Mouse (Mus musculus) heart, embryonic 14.5 days (tissue): ENCODE measurements around the gene Sap25. TPM values are rescaled to one million over a fixed set of nuclear protein-coding genes. Genes with fewer than 3 reads are reported as not detected.
A peak's percentile ranks its signal among the peaks of the same experiment; 100 is the strongest.

Source experiments
- ATAC-seq: fragments of 200-750 bp; cut with Nextera tagmentation; 2 replicates; pipeline ENCODE4 v1.8.0; 2017; ENCODE audit warnings: low read depth, moderate TSS enrichment; ENCODE audit not compliant: insufficient number of reproducible peaks, insufficient read depth, low FRiP score
- H3K27ac ChIP-seq, 2 experiments: fragments of 200-500 bp in 1 of 2; fragments of 300-500 bp in 1 of 2; sonication (generic) in 1 of 2; replicated peaks in 1 of 2; 2 replicates each; pipeline ENCODE4 v1.5.1; 2012 to 2014; ENCODE audit warnings: low read depth in 2 of 2, low read length in 2 of 2, control low read depth in 1 of 2, mild to moderate bottlenecking in 1 of 2, mixed read lengths in 1 of 2; ENCODE audit not compliant: control insufficient read depth in 1 of 2, insufficient read depth in 1 of 2
- H3K27me3 ChIP-seq: fragments of 300-500 bp; sonication (generic); 2 replicates; pipeline ENCODE4 v1.6.1; 2014; ENCODE audit warnings: mild to moderate bottlenecking, low read length, control low read depth; ENCODE audit not compliant: control insufficient read depth, insufficient read depth
- H3K36me3 ChIP-seq: fragments of 300-500 bp; sonication (generic); 2 replicates; pipeline ENCODE4 v1.6.1; 2014; ENCODE audit warnings: mild to moderate bottlenecking, control low read depth, low read length, mixed read lengths; ENCODE audit not compliant: control insufficient read depth, insufficient read depth
- H3K4me1 ChIP-seq, 2 experiments: fragments of 200-500 bp in 1 of 2; fragments of 300-500 bp in 1 of 2; sonication (generic) in 1 of 2; 2 replicates each; pipeline ENCODE4 v1.6.1; 2012 to 2014; ENCODE audit warnings: low read length in 2 of 2, control low read depth in 1 of 2, mixed read lengths in 1 of 2; ENCODE audit not compliant: control insufficient read depth in 2 of 2, insufficient read depth in 2 of 2
- H3K4me2 ChIP-seq: fragments of 300-500 bp; sonication (generic); 2 replicates; pipeline ENCODE4 v1.6.1; 2014; ENCODE audit warnings: mild to moderate bottlenecking, low read length
- H3K4me3 ChIP-seq, 2 experiments: fragments of 200-500 bp in 1 of 2; fragments of 300-500 bp in 1 of 2; sonication (generic) in 1 of 2; 2 replicates each; pipeline ENCODE4 v1.5.1; 2012 to 2014; ENCODE audit warnings: low read length in 2 of 2, mild to moderate bottlenecking in 2 of 2, control low read depth in 1 of 2, low read depth in 1 of 2, moderate library complexity in 1 of 2; ENCODE audit not compliant: control insufficient read depth in 1 of 2, insufficient read depth in 1 of 2
- H3K9ac ChIP-seq: fragments of 300-500 bp; sonication (generic); 2 replicates; pipeline ENCODE4 v1.6.1; 2014; ENCODE audit warnings: mild to moderate bottlenecking, low read length
- H3K9me3 ChIP-seq: fragments of 300-500 bp; sonication (generic); 2 replicates; pipeline ENCODE4 v1.6.1; 2016; ENCODE audit warnings: low read length, control low read depth; ENCODE audit not compliant: control insufficient read depth
- WGBS: fragments of 180-500 bp; shearing (Covaris S2); extraction: QIAGEN DNeasy Blood & Tissue Kit; methylation state at CpG from one replicate; pipeline ENCODE4 v1.1.7; 2014; 5-methylcytosine and 5-hydroxymethylcytosine counted together
- polyA plus RNA-seq: library from polyadenylated mRNA; unstranded; fragments of >200 nt; fragmentation: Nextera tagmentation; extraction: Ambion mirVana; gene quantifications from 2 replicates; pipeline ENCODE4 v1.2.1, GENCODE M21; 2014

Gene Sap25
- polyA plus RNA-seq, 1 experiment from 2014 or later = 4.3 TPM

GRCm38 (mm10) chr5:137678736-137679135, 37.6 kb downstream of the Sap25 start:
- WGBS = 79% methylated on average over 3 of the region's 3 CpGs
- no peak for ATAC-seq

GRCm38 (mm10) chr5:137679726-137680125, 38.6 kb downstream of the Sap25 start:
- Histone ChIP-seq H3K4me2 (no peak overlapping the region), H3K36me3 (0 out of 2 replicates have a peak, but pooled peaks cover 9% of the 10 kb centered on the region), H3K27ac (no peak overlapping the region), H3K4me1 (peaks cover 4 to 11% of the 10 kb centered on the region in 2 experiments), H3K4me3 (no peak overlapping the region), H3K9me3 (no peaks in the 10 kb centered on the region), H3K9ac (no peak overlapping the region), H3K27me3 (no peaks in the 10 kb centered on the region)
- ATAC-seq = no peak
- 88% methylated on average over 4 of the region's 4 CpGs for WGBS

More at GRCm38 (mm10) chr5:137678736-137679135, 37.6 kb downstream of the Sap25 start:
- 0 out of 2 replicates have a peak, but pooled peaks cover 9% of the 10 kb centered on the region for H3K36me3 ChIP-seq
- no peak overlapping the region for H3K4me2 ChIP-seq
- no peak overlapping the region for H3K4me3 ChIP-seq
- no peaks in the 10 kb centered on the region for H3K9me3 ChIP-seq
- H3K9ac ChIP-seq = no peak overlapping the region
- no peaks in the 10 kb centered on the region for H3K27me3 ChIP-seq
- H3K4me1 ChIP-seq = peaks cover 4 to 10% of the 10 kb centered on the region in 2 experiments
- no peak overlapping the region for H3K27ac ChIP-seq

GRCm38 (mm10) chr5:137682526-137682925, 41.4 kb downstream of the Sap25 start:
- H3K4me3 ChIP-seq = no peak overlapping the region

GRCm38 (mm10) chr5:137683388-137684293, 42.5 kb downstream of the Sap25 start:
- Histone ChIP-seq H3K9me3 (no peaks in the 10 kb centered on the region), H3K4me1 (peaks cover 4 to 11% of the 10 kb centered on the region in 2 experiments), H3K27ac (peak overlapping the region in 1 of 2 experiments; percentile 70; a peak in 2 of 4 replicates), H3K4me2 (peak overlapping the region; percentile 95), H3K36me3 (no peaks in the 10 kb centered on the region), H3K9ac (peak overlapping the region; percentile 77), H3K27me3 (no peaks in the 10 kb centered on the region), H3K4me3 (peak overlapping the region; percentile 71 to 76)
- ATAC-seq = no peak
- 9% methylated on average over 28 of the region's 28 CpGs for WGBS

More at GRCm38 (mm10) chr5:137682526-137682925, 41.4 kb downstream of the Sap25 start:
- Histone ChIP-seq H3K9me3 (no peaks in the 10 kb centered on the region), H3K4me1 (peaks cover 4 to 11% of the 10 kb centered on the region in 2 experiments), H3K4me2 (peak overlapping the region; percentile 95; the same call in 1 of the 2 replicates), H3K9ac (no peak overlapping the region; the same call in 1 of the 2 replicates), H3K27ac (no peak overlapping the region), H3K27me3 (no peaks in the 10 kb centered on the region), H3K36me3 (0 out of 2 replicates have a peak, but pooled peaks cover 2% of the 10 kb centered on the region)
- 91% methylated on average over 6 of the region's 6 CpGs for WGBS
- ATAC-seq = no peak

- no peaks in the 10 kb centered on the region for H3K27me3 ChIP-seq
- peak; percentile 98 for ATAC-seq
- H3K9ac ChIP-seq = peak within 1 kb of the TSS; percentile 77
- WGBS = under 1% methylated on average over 62 of the region's 62 CpGs
- H3K4me2 ChIP-seq = peak within 1 kb of the TSS; percentile 95
- no peaks in the 10 kb centered on the region for H3K36me3 ChIP-seq
- H3K4me3 ChIP-seq = peak within 1 kb of the TSS; percentile 71 to 76
- peak within 1 kb of the TSS; percentile 19 to 70; a peak in 3 of 4 replicates for H3K27ac ChIP-seq
- H3K4me1 ChIP-seq = peaks cover 4 to 11% of the 10 kb centered on the region in 2 experiments
- no peaks in the 10 kb centered on the region for H3K9me3 ChIP-seq
Measured at GRCm38 (mm10) chr5:137684294-137685123, 43.4 kb downstream of the Sap25 start, which contains the start of gene Agfg2. Gene Agfg2, minus strand, starts transcription at chr5:137684726.

GRCm38 (mm10) chr5:137685653-137686052, 44.5 kb downstream of the Sap25 start:
- Histone ChIP-seq H3K36me3 (no peaks in the 10 kb centered on the region), H3K27ac (no peak overlapping the region), H3K9me3 (no peaks in the 10 kb centered on the region), H3K27me3 (no peaks in the 10 kb centered on the region), H3K4me2 (no peak overlapping the region), H3K4me3 (no peak overlapping the region), H3K4me1 (peaks cover 8 to 14% of the 10 kb centered on the region in 2 experiments), H3K9ac (no peak overlapping the region)
- WGBS = 95% methylated on average over 3 of the region's 3 CpGs
- no peak for ATAC-seq

- WGBS = 67% methylated on average over 6 of the region's 6 CpGs
- H3K4me2 ChIP-seq = no peak overlapping the region
Measured at GRCm38 (mm10) chr5:137686127-137686790, 45.1 kb downstream of the Sap25 start.

More at GRCm38 (mm10) chr5:137686127-137686790, 45.1 kb downstream of the Sap25 start:
- H3K36me3 ChIP-seq = no peaks in the 10 kb centered on the region
- H3K9me3 ChIP-seq = no peaks in the 10 kb centered on the region
- no peak overlapping the region for H3K4me3 ChIP-seq
- H3K27ac ChIP-seq = no peak overlapping the region
- no peaks in the 10 kb centered on the region for H3K27me3 ChIP-seq
- no peak for ATAC-seq
- peaks cover 9 to 15% of the 10 kb centered on the region in 2 experiments for H3K4me1 ChIP-seq
- no peak overlapping the region for H3K9ac ChIP-seq
